Mouse (Mus musculus): ENCODE data around the gene Tut7. TPM values are rescaled to one million over a fixed set of nuclear protein-coding genes. Genes with fewer than 3 reads are reported as not detected.
A peak's percentile ranks its signal among the peaks of the same experiment; 100 is the strongest.
"Not testable (repeated sequence)": the region's sequence is repeated elsewhere in the genome, so short reads cannot be mapped to it uniquely, and the experiment has no call there.

The Tut7 gene
- polyA plus RNA-seq, 1 experiment = 36.5 TPM

DNA sequence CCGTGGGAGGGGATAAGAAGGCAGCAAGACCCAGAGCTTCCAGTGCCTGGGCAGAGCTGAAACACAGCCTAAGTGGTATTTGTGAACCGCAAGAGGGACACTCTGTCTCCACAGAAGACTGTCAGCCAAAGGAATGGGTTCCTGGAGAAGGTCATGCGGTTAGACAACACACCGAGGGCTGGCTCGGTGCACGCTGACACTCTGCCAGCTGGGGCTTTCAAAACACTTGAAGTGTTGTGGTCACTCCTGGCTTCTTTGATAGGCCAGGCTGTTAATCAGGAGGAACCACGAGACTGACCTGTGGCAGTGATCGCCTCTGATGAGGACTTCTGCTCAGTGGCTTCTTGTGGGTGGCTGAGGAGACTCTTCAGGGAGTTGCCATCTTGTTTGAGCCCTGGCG is 30.5 kb upstream of the Tut7 start:
- Histone ChIP-seq H3K27ac (ENCODE audit: insufficient read depth, low read length) (no peak overlapping the region), H3K4me3 (replicated peaks; ENCODE audit: insufficient read depth, low read depth, low read length) (no peak overlapping the region), H3K27me3 (ENCODE audit: control insufficient read depth, insufficient read depth, low read length) (no peaks in the 10 kb centered on the region), H3K4me1 (ENCODE audit: control insufficient read depth, insufficient read depth, low read length) (no peaks in the 10 kb centered on the region)
- WGBS = 37% methylated on average over 9 of the region's 9 CpGs
- TF ChIP-seq CTCF (IDR thresholded peaks at IDR 0.05; ENCODE audit: borderline replicate concordance, insufficient read depth, low read depth, low read length) (no peak), POLR2A (IDR thresholded peaks at IDR 0.05; ENCODE audit: borderline replicate concordance, insufficient read depth, low read length) (no peak)
- DNase-seq = no peak

DNA sequence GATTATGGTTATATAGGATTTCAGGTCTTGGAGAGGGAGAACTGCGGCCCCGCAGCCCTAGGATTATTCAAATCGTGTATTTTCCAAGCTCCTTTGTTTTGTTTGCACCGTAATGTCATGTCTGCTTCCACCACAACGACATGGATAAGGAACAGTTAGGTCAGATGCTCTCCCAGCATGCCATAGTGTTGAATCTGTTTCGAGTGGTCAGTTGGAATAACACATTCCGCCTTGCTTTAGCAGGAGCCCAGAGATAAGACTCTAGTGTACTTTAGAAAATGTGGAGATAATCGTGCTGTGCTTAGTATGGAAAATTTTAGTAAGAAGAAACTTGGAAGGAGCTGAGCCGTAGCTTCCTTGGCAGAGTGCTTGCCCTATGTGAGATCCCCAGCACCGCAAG is 27.4 kb upstream of the Tut7 start:
- TF ChIP-seq POLR2A (IDR thresholded peaks at IDR 0.05; ENCODE audit: borderline replicate concordance, insufficient read depth, low read length) (no peak), CTCF (IDR thresholded peaks at IDR 0.05; ENCODE audit: borderline replicate concordance, insufficient read depth, low read depth, low read length) (no peak)
- no peak overlapping the region for H3K27ac ChIP-seq (ENCODE audit: insufficient read depth, low read length)
- H3K4me1 ChIP-seq (ENCODE audit: control insufficient read depth, insufficient read depth, low read length) = no peaks in the 10 kb centered on the region
- no peak for DNase-seq
- no peaks in the 10 kb centered on the region for H3K27me3 ChIP-seq (ENCODE audit: control insufficient read depth, insufficient read depth, low read length)
- no peak overlapping the region for H3K4me3 ChIP-seq (replicated peaks; ENCODE audit: insufficient read depth, low read depth, low read length)
- whole genome bisulfite sequencing = 79% methylated on average over 10 of the region's 10 CpGs

- WGBS = 91% methylated on average over 5 of the region's 5 CpGs
- Histone ChIP-seq H3K27ac (ENCODE audit: insufficient read depth, low read length) (no peak overlapping the region), H3K4me3 (replicated peaks; ENCODE audit: insufficient read depth, low read depth, low read length) (no peak overlapping the region), H3K27me3 (ENCODE audit: control insufficient read depth, insufficient read depth, low read length) (no peaks in the 10 kb centered on the region), H3K4me1 (ENCODE audit: control insufficient read depth, insufficient read depth, low read length) (no peaks in the 10 kb centered on the region)
- no peak for DNase-seq
- TF ChIP-seq POLR2A (IDR thresholded peaks at IDR 0.05; ENCODE audit: borderline replicate concordance, insufficient read depth, low read length) (no peak), CTCF (IDR thresholded peaks at IDR 0.05; ENCODE audit: borderline replicate concordance, insufficient read depth, low read depth, low read length) (no peak)
These were observed 21.7 kb upstream of the Tut7 start for GRCm38 (mm10) chr13:59844661-59845060.

DNA sequence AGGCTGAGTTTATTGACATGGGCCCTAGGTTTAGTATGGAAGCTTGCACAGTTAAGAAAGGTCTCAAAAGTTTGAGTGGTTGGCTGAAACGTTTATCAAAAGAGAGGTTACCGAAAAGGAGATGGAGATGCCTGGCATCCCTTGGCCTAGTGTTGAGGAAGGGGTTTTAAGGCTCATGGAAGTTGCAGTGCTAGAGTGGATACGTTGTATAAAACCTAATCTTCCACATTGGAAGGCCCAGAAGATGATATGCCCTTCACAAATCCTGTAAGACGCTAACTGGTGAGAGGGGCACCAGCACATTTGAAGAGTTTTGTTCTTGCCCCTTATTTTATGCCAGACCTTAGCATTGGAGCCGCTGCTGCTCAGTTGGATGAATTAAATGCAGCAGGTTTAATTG is 21.0 kb upstream of the Tut7 start:
- Histone ChIP-seq H3K27ac (ENCODE audit: insufficient read depth, low read length) (no peak overlapping the region), H3K4me3 (replicated peaks; ENCODE audit: insufficient read depth, low read depth, low read length) (no peak overlapping the region), H3K4me1 (ENCODE audit: control insufficient read depth, insufficient read depth, low read length) (no peaks in the 10 kb centered on the region), H3K27me3 (ENCODE audit: control insufficient read depth, insufficient read depth, low read length) (no peaks in the 10 kb centered on the region)
- TF ChIP-seq CTCF (IDR thresholded peaks at IDR 0.05; ENCODE audit: borderline replicate concordance, insufficient read depth, low read depth, low read length) (no peak), POLR2A (IDR thresholded peaks at IDR 0.05; ENCODE audit: borderline replicate concordance, insufficient read depth, low read length) (no peak)
- no peak for DNase-seq
- WGBS = 86% methylated on average over 5 of the region's 5 CpGs

- 37% methylated on average over 16 of the region's 16 CpGs for WGBS
These were observed 19.6 kb upstream of the Tut7 start for GRCm38 (mm10) chr13:59842226-59843210.

DNA sequence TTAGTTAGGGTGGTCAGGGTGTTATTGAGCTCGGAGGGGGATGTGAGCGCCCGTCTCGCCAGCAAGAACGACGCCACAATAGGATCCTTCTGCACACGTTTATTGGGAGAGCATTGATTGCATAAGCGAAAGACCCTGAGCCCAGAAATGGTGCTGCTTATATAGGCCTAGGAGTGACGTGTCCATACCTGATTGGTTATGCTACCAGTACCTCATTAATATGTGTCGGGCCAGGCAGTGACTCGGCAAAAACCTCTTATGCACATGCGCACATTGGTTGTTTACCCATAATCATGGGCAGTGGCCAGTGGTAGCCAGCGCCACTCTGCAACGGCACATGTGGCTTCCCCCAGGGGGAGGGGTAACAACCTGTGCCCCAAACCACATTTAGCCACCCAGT is 18.8 kb upstream of the Tut7 start:
- H3K27me3 ChIP-seq (ENCODE audit: control insufficient read depth, insufficient read depth, low read length); DNase-seq; H3K27ac ChIP-seq (ENCODE audit: insufficient read depth, low read length); H3K4me3 ChIP-seq (replicated peaks; ENCODE audit: insufficient read depth, low read depth, low read length); H3K4me1 ChIP-seq (ENCODE audit: control insufficient read depth, insufficient read depth, low read length): not testable (repeated sequence)
- 91% methylated on average over 13 of the region's 14 CpGs for WGBS

More at GRCm38 (mm10) chr13:59842226-59843210, 19.6 kb upstream of the Tut7 start:
- Histone ChIP-seq H3K27ac (ENCODE audit: insufficient read depth, low read length) (no peak overlapping the region), H3K4me1 (ENCODE audit: control insufficient read depth, insufficient read depth, low read length) (no peaks in the 10 kb centered on the region), H3K4me3 (replicated peaks; ENCODE audit: insufficient read depth, low read depth, low read length) (no peak overlapping the region), H3K27me3 (ENCODE audit: control insufficient read depth, insufficient read depth, low read length) (no peaks in the 10 kb centered on the region)
- TF ChIP-seq POLR2A (IDR thresholded peaks at IDR 0.05; ENCODE audit: borderline replicate concordance, insufficient read depth, low read length) (no peak), CTCF (IDR thresholded peaks at IDR 0.05; ENCODE audit: borderline replicate concordance, insufficient read depth, low read depth, low read length) (peak; percentile 58; the same call in 1 of the 2 replicates)
- peak; percentile 55 to 67 for DNase-seq

DNA sequence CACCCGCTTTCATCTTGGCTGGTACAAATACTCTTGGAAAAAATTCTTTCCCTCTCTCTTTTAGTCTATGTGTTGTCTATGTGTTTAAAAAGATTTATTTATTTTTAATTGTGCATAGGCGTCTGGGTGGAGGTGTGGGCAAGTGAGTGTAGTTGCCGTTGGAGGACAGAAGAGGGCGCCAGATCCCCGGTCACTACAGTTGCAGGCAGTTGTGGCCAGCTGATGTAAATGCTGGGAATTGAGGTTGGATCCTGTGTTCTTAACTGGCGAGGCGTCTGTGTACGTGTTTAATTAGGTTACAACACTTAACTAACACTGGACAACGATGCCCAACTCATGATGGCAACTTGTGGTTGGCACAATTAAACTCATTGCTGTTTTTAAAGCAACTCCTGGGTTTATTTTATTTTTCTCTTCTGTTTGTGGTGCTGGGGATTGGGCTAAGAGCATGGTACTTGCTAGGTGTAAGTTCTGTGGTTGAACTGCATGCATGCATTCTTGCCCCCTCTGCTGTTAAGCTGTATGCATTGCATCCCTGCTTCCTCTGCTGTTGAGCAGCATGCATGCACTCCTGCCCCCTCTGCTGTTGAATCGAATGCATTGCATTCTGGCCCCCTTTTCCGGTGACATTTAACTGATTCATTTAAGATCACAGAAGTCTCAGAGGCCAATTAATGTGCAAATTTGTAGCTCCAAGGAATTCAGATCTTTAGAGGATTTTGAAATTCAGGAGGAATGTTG is 17.7 kb upstream of the Tut7 start:
- Histone ChIP-seq H3K27me3 (ENCODE audit: control insufficient read depth, insufficient read depth, low read length) (no peaks in the 10 kb centered on the region), H3K4me3 (replicated peaks; ENCODE audit: insufficient read depth, low read depth, low read length) (no peak overlapping the region), H3K27ac (ENCODE audit: insufficient read depth, low read length) (no peak overlapping the region), H3K4me1 (ENCODE audit: control insufficient read depth, insufficient read depth, low read length) (no peaks in the 10 kb centered on the region)
- peak; percentile 67 to 74 for DNase-seq
- TF ChIP-seq POLR2A (IDR thresholded peaks at IDR 0.05; ENCODE audit: borderline replicate concordance, insufficient read depth, low read length) (no peak), CTCF (IDR thresholded peaks at IDR 0.05; ENCODE audit: borderline replicate concordance, insufficient read depth, low read depth, low read length) (peak; percentile 98)
- 74% methylated on average over 11 of the region's 11 CpGs for WGBS
